Mouse (Mus musculus) heart, embryonic 12.5 days (tissue): ENCODE measurements at regions not wholly inside any gene's neighbourhood (a gene's known extent, or its start where the extent isn't known, plus 50 kb on each side); places are given as distances from the start of the nearest gene placed in this dataset.
"Not testable (repeated sequence)": the region's sequence is repeated elsewhere in the genome, so short reads cannot be mapped to it uniquely, and the experiment has no call there.

Experiments used
- ATAC-seq: fragments of 200-750 bp; cut with Nextera tagmentation; 2 replicates; pipeline ENCODE4 v1.8.0; 2017; ENCODE audit warnings: moderate TSS enrichment, moderate library complexity; ENCODE audit not compliant: insufficient number of reproducible peaks, low FRiP score
- H3K27ac ChIP-seq: fragments of 300-500 bp; sonication (generic); 2 replicates; pipeline ENCODE4 v1.5.1; 2016; ENCODE audit warnings: mild to moderate bottlenecking, moderate library complexity; ENCODE audit not compliant: poor library complexity, severe bottlenecking
- H3K27me3 ChIP-seq: fragments of 300-500 bp; sonication (generic); replicated peaks from 2 replicates; pipeline ENCODE4 v1.6.1; 2016; ENCODE audit warnings: mild to moderate bottlenecking, moderate library complexity
- H3K36me3 ChIP-seq: fragments of 300-500 bp; sonication (generic); 2 replicates; pipeline ENCODE4 v1.6.1; 2016; ENCODE audit warnings: mild to moderate bottlenecking, moderate library complexity
- H3K4me1 ChIP-seq: fragments of 300-500 bp; sonication (generic); replicated peaks from 2 replicates; pipeline ENCODE4 v1.6.1; 2016; ENCODE audit warnings: mild to moderate bottlenecking
- H3K4me2 ChIP-seq: fragments of 300-500 bp; sonication (generic); 2 replicates; pipeline ENCODE4 v1.6.1; 2016; ENCODE audit warnings: mild to moderate bottlenecking, moderate library complexity
- H3K4me3 ChIP-seq: fragments of 300-500 bp; sonication (generic); 2 replicates; pipeline ENCODE4 v1.5.1; 2016; ENCODE audit warnings: mild to moderate bottlenecking
- H3K9ac ChIP-seq: fragments of 300-500 bp; sonication (generic); 2 replicates; pipeline ENCODE4 v1.6.1; 2016; ENCODE audit warnings: mild to moderate bottlenecking, moderate library complexity
- H3K9me3 ChIP-seq: fragments of 300-500 bp; sonication (generic); replicated peaks from 2 replicates; pipeline ENCODE4 v1.6.1; 2016; ENCODE audit warnings: mild to moderate bottlenecking, moderate library complexity
- WGBS: fragments of 180-500 bp; shearing (Covaris S2); methylation state at CpG from one replicate; pipeline ENCODE4 v1.1.7; 2016; 5-methylcytosine and 5-hydroxymethylcytosine counted together

GRCm38 (mm10) chr4:71517921-71518404, 239.8 kb downstream of the Gm11232 start:
- H3K27me3 ChIP-seq = no peaks in the 10 kb centered on the region
- H3K9me3 ChIP-seq = no peaks in the 10 kb centered on the region
- 67% methylated on average over 2 of the region's 2 CpGs for WGBS
- H3K9ac ChIP-seq = no peak overlapping the region
- no peak overlapping the region for H3K4me3 ChIP-seq
- H3K36me3 ChIP-seq = no peaks in the 10 kb centered on the region
- no peaks in the 10 kb centered on the region for H3K4me1 ChIP-seq
- no peak overlapping the region for H3K27ac ChIP-seq
- H3K4me2 ChIP-seq = no peak overlapping the region
- ATAC-seq = no peak

GRCm38 (mm10) chr4:71506911-71507310, 250.9 kb downstream of the Gm11232 start:
- Histone ChIP-seq H3K36me3 (no peaks in the 10 kb centered on the region), H3K4me3 (no peak overlapping the region), H3K9me3 (no peaks in the 10 kb centered on the region), H3K9ac (no peak overlapping the region), H3K27ac (no peak overlapping the region), H3K4me1 (no peaks in the 10 kb centered on the region), H3K27me3 (no peaks in the 10 kb centered on the region), H3K4me2 (no peak overlapping the region)
- no peak for ATAC-seq

- Histone ChIP-seq H3K4me2 (no peak overlapping the region), H3K4me3 (no peak overlapping the region), H3K9me3 (no peaks in the 10 kb centered on the region), H3K9ac (no peak overlapping the region), H3K4me1 (no peaks in the 10 kb centered on the region; the same call in 1 of the 2 replicates), H3K27me3 (no peaks in the 10 kb centered on the region), H3K27ac (no peak overlapping the region), H3K36me3 (no peaks in the 10 kb centered on the region)
- ATAC-seq = no peak
- WGBS = 77% methylated on average over 2 of the region's 2 CpGs
These were observed 268.0 kb downstream of the Gm11232 start for GRCm38 (mm10) chr4:71489788-71490187.

- ATAC-seq = no peak
- WGBS = 28% methylated on average over 2 of the region's 2 CpGs
- H3K36me3 ChIP-seq = no peaks in the 10 kb centered on the region
- H3K4me1 ChIP-seq = no peaks in the 10 kb centered on the region; the same call in 1 of the 2 replicates
- H3K4me2 ChIP-seq = no peak overlapping the region
- no peaks in the 10 kb centered on the region for H3K27me3 ChIP-seq
- H3K9ac ChIP-seq = no peak overlapping the region
- H3K4me3 ChIP-seq = no peak overlapping the region
- H3K27ac ChIP-seq = no peak overlapping the region
- H3K9me3 ChIP-seq = no peaks in the 10 kb centered on the region
These were observed 269.1 kb downstream of the Gm11232 start for GRCm38 (mm10) chr4:71488663-71489161.

- 89% methylated on average over 9 of the region's 9 CpGs for WGBS
- Histone ChIP-seq H3K4me2 (no peak overlapping the region), H3K9ac (no peak overlapping the region), H3K27ac (no peak overlapping the region), H3K9me3 (no peaks in the 10 kb centered on the region), H3K27me3 (no peaks in the 10 kb centered on the region), H3K4me3 (no peak overlapping the region), H3K4me1 (no peaks in the 10 kb centered on the region; the same call in 1 of the 2 replicates), H3K36me3 (no peaks in the 10 kb centered on the region)
- ATAC-seq = no peak
These were observed 269.7 kb downstream of the Gm11232 start for GRCm38 (mm10) chr4:71488059-71488458.

- Histone ChIP-seq H3K27me3 (no peaks in the 10 kb centered on the region), H3K27ac (no peak overlapping the region), H3K4me1 (no peaks in the 10 kb centered on the region), H3K4me2 (no peak overlapping the region), H3K4me3 (no peak overlapping the region), H3K9me3 (no peaks in the 10 kb centered on the region), H3K36me3 (no peaks in the 10 kb centered on the region), H3K9ac (no peak overlapping the region)
- 65% methylated on average over 2 of the region's 2 CpGs for WGBS
- ATAC-seq = no peak
These were observed 276.8 kb downstream of the Gm11232 start for GRCm38 (mm10) chr4:71480960-71481359.

GRCm38 (mm10) chr4:71470580-71470979, 287.2 kb downstream of the Gm11232 start:
- ATAC-seq = no peak
- Histone ChIP-seq H3K4me3 (no peak overlapping the region), H3K4me2 (no peak overlapping the region), H3K9me3 (no peaks in the 10 kb centered on the region), H3K36me3 (no peaks in the 10 kb centered on the region), H3K9ac (no peak overlapping the region), H3K4me1 (no peaks in the 10 kb centered on the region), H3K27me3 (no peaks in the 10 kb centered on the region), H3K27ac (no peak overlapping the region)

GRCm38 (mm10) chr4:71454811-71455210, 303.0 kb downstream of the Gm11232 start:
- Histone ChIP-seq H3K4me3 (no peak overlapping the region), H3K4me2 (no peak overlapping the region), H3K36me3 (no peaks in the 10 kb centered on the region), H3K27me3 (no peaks in the 10 kb centered on the region), H3K9me3 (no peaks in the 10 kb centered on the region), H3K4me1 (no peaks in the 10 kb centered on the region), H3K27ac (no peak overlapping the region), H3K9ac (no peak overlapping the region)
- ATAC-seq = no peak
- 52% methylated on average over 3 of the region's 3 CpGs for WGBS

GRCm38 (mm10) chr4:71453499-71453898, 304.3 kb downstream of the Gm11232 start:
- H3K4me2 ChIP-seq = no peak overlapping the region
- no peaks in the 10 kb centered on the region for H3K4me1 ChIP-seq
- H3K27me3 ChIP-seq = no peaks in the 10 kb centered on the region
- H3K4me3 ChIP-seq = no peak overlapping the region
- WGBS = 63% methylated on average over 3 of the region's 3 CpGs
- H3K9ac ChIP-seq = no peak overlapping the region
- no peak for ATAC-seq
- no peaks in the 10 kb centered on the region for H3K36me3 ChIP-seq
- H3K27ac ChIP-seq = no peak overlapping the region
- H3K9me3 ChIP-seq = no peaks in the 10 kb centered on the region

GRCm38 (mm10) chr4:71446461-71446860, 311.3 kb downstream of the Gm11232 start:
- H3K27ac ChIP-seq = no peak overlapping the region
- no peak for ATAC-seq
- H3K36me3 ChIP-seq = no peaks in the 10 kb centered on the region
- H3K9me3 ChIP-seq = no peaks in the 10 kb centered on the region
- H3K27me3 ChIP-seq = no peaks in the 10 kb centered on the region
- WGBS = 70% methylated on average over 2 of the region's 2 CpGs
- H3K4me2 ChIP-seq = no peak overlapping the region
- no peaks in the 10 kb centered on the region for H3K4me1 ChIP-seq
- no peak overlapping the region for H3K9ac ChIP-seq
- H3K4me3 ChIP-seq = no peak overlapping the region

- Histone ChIP-seq H3K27ac (no peak overlapping the region), H3K36me3 (no peaks in the 10 kb centered on the region), H3K4me3 (no peak overlapping the region), H3K9ac (no peak overlapping the region), H3K27me3 (no peaks in the 10 kb centered on the region), H3K9me3 (no peaks in the 10 kb centered on the region), H3K4me1 (no peaks in the 10 kb centered on the region), H3K4me2 (no peak overlapping the region)
- ATAC-seq = no peak
- 85% methylated on average over 3 of the region's 3 CpGs for WGBS
These were observed 326.4 kb downstream of the Gm11232 start for GRCm38 (mm10) chr4:71431245-71431929.

- H3K4me2 ChIP-seq, H3K27ac ChIP-seq, H3K27me3 ChIP-seq, H3K9ac ChIP-seq, H3K36me3 ChIP-seq, H3K4me3 ChIP-seq, H3K9me3 ChIP-seq, ATAC-seq, H3K4me1 ChIP-seq: not testable (repeated sequence)
- 84% methylated on average over 7 of the region's 7 CpGs for WGBS
These were observed 335.6 kb downstream of the Gm11232 start for GRCm38 (mm10) chr4:71422121-71422520.
